Mouse (Mus musculus) embryo, embryonic 11.5 days (tissue): ENCODE measurements around the gene Ahnak2.
A peak's percentile ranks its signal among the peaks of the same experiment; 100 is the strongest.

ENCODE experiments used
- DNase-seq: peaks from one replicate; pipeline ENCODE4 v3.0.0-alpha.2; 2012; ENCODE audit warnings: low read depth, low spot score

Ahnak2 gene

GRCm38 (mm10) chr12:112760154-112760926 is 42.1 kb downstream of the Ahnak2 start, which contains the start of gene Pld4:
Gene Pld4 (plus strand): TSS chr12:112760655.
- no peak for DNase-seq

- DNase-seq, result no peak
These were observed 43.0 kb downstream of the Ahnak2 start for GRCm38 (mm10) chr12:112759471-112759870.

GRCm38 (mm10) chr12:112757896-112758295 is 44.6 kb downstream of the Ahnak2 start:
- no peak for DNase-seq

GRCm38 (mm10) chr12:112755900-112756299 is 46.6 kb downstream of the Ahnak2 start:
- DNase-seq, result no peak

- DNase-seq, result no peak
These were observed 50.1 kb downstream of the Ahnak2 start for GRCm38 (mm10) chr12:112752399-112752798.

GRCm38 (mm10) chr12:112750976-112751375 is 51.5 kb downstream of the Ahnak2 start:
- no peak for DNase-seq

GRCm38 (mm10) chr12:112747606-112747970 is 54.9 kb downstream of the Ahnak2 start:
- no peak for DNase-seq

- DNase-seq, result peak; percentile 60
These were observed 55.5 kb downstream of the Ahnak2 start for GRCm38 (mm10) chr12:112746808-112747605.

GRCm38 (mm10) chr12:112746461-112746807 is 56.0 kb downstream of the Ahnak2 start:
- DNase-seq, result no peak

- DNase-seq, result no peak
These were observed 56.7 kb downstream of the Ahnak2 start for GRCm38 (mm10) chr12:112745716-112746115.

- no peak for DNase-seq
These were observed 57.4 kb downstream of the Ahnak2 start for GRCm38 (mm10) chr12:112744891-112745580.

GRCm38 (mm10) chr12:112744211-112744610 is 58.2 kb downstream of the Ahnak2 start:
- no peak for DNase-seq

GRCm38 (mm10) chr12:112743168-112743975 is 59.1 kb downstream of the Ahnak2 start:
- peak; percentile 61 for DNase-seq

- DNase-seq, result no peak
These were observed 59.7 kb downstream of the Ahnak2 start for GRCm38 (mm10) chr12:112742768-112743167.

- DNase-seq, result no peak
These were observed 63.4 kb downstream of the Ahnak2 start for GRCm38 (mm10) chr12:112739023-112739568.

GRCm38 (mm10) chr12:112738281-112739022 is 64.0 kb downstream of the Ahnak2 start:
- no peak for DNase-seq

- no peak for DNase-seq
These were observed 64.7 kb downstream of the Ahnak2 start for GRCm38 (mm10) chr12:112737761-112738160.

GRCm38 (mm10) chr12:112737081-112737480 is 65.4 kb downstream of the Ahnak2 start:
- no peak for DNase-seq

GRCm38 (mm10) chr12:112736636-112736925 is 65.9 kb downstream of the Ahnak2 start:
- no peak for DNase-seq

GRCm38 (mm10) chr12:112735896-112736635 is 66.4 kb downstream of the Ahnak2 start:
- no peak for DNase-seq
